Mouse (Mus musculus) layer of hippocampus, postnatal 14 days (tissue): ENCODE data around the gene Ccdc13. TPM values are rescaled to one million over a fixed set of nuclear protein-coding genes. Genes with fewer than 3 reads are reported as not detected.

Experiments used
- DNase-seq, 2 experiments: peaks; one replicate each; pipeline ENCODE4 v3.0.0; 2021 to 2022; ENCODE audit warnings: low spot score in 2 of 2, mixed read lengths in 1 of 2
- total RNA-seq, 2 experiments: library from RNA; stranded (reverse); gene quantifications; 2 replicates each; pipeline ENCODE4 v1.2.3; 2021

The Ccdc13 gene
- total RNA-seq, 2 experiments from 2014 or later = 8.3 to 9.4 TPM

DNA sequence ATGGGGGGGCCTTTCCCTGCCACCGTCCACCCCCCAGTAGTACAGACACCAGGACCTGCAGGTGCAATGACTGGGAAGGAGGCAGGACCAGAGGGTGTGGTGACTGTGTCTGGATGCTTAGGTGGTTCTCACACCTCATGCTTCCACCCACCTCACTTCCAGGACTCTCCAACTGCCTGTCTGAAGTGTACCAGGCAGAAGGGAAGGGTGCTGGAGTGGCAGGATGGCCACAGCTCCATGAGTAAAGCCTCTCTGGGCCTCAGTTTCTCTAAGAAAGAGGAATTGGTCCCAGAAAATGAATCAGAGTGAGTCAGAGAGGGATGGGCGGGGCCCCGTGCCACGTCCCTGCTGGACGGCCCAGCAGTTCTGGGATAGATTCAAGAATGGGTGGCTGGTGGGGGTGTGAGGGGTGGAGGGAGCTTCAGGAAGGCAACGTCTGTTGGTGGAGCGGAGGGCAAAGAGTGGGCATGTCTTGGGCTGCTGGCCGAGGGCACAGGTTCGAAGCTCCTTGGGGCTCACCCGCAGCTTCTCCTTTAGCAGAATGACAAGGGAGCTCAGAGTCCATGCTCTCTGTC lies 78.1 kb downstream of the Ccdc13 start:
- DNase-seq = no peak

DNA sequence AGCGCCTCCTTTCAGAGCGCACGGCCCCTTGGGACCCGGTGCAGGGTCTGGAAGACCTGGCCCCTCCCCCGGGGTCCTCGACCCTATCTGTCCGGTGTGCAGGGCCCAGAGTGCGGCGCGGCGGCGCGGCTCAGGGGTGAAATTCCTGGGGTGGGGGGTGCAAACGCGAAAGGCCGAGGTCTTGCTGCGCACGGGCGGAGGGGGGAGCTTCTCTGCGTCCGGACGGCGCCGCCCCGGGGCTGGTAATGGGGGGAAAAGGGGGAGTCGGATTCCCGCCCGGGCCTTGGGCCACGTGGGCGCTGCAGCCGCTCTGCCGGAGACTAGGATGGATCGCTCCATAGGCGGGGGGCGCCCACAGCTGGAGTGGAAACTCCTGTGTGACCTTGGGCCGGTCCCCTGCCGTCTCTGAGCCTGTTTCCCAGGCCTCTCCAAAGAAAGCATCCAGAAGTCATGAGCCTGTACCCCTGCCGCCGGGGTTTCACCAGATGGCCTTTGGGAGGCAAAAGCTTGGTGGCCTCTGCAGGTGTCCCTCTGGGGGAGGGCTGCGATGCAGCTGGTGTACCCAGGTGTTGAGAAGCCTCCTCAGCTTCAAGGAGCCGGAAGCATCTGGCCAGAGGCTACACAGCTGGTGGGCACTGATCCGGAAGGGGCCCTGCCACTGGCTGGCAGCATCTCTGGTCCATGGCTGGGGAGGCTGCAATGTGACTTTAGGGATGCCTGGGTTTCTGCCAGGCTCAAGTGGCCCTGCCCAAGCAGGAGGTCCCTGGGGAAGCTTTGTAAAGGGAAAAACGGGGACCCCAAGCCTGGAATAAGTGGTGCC lies 78.8 kb downstream of the Ccdc13 start:
- peak in 1 of 2 experiments; percentile 51 for DNase-seq

DNA sequence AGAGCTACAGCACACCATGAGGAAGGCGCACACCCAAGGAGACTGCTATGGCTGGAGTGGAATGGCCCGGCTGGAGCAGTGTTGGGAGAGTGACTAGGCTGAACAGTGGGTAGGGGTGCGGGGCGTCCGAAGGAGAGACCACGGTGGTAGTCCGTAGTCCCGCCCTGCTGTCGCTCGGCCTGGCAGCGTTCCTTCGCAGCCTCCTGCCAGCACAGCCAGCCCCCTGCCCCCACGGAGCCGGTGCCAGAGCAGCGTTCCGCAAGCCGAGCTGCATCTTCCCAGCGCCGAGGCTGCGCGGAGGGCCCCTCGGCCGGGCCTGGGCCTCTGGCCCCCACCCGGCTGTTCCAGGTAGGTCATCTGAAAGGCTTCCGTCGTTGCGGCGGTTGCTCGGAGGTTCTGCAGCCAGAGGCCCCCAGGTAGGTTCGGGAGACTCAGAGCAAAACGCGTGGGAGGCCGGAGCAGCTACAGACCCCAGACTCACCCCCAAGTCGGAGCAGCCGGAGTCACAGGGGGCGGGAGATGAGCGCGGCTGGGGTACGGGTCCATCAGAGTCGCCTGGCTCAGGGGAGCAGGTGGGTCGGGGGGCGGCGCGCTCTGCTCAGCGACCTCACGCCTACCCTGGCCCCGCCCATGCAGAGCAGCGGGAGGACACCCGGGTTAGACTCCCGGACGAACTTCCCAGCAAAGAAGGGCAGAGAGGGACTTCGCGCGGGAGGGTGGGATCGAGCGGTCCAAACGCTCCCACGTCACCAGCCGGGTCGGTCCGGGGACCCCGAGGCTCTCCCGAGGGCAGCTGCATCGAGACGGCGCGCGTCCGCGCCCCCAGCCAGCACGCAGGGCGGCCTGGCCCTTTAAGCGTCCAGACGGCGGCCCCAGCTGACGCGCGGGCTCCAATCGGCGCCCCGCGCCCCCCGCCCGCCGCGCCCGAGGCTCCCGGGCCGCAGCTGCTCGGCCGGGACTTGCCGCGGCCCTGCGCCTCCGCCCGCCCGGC lies 79.9 kb downstream of the Ccdc13 start, which contains the start of gene Zfp651:
Gene Zfp651 (plus strand): TSS at position 240 of the 991 bp plus-strand sequence.
- peak; percentile 76 to 80 for DNase-seq

DNA sequence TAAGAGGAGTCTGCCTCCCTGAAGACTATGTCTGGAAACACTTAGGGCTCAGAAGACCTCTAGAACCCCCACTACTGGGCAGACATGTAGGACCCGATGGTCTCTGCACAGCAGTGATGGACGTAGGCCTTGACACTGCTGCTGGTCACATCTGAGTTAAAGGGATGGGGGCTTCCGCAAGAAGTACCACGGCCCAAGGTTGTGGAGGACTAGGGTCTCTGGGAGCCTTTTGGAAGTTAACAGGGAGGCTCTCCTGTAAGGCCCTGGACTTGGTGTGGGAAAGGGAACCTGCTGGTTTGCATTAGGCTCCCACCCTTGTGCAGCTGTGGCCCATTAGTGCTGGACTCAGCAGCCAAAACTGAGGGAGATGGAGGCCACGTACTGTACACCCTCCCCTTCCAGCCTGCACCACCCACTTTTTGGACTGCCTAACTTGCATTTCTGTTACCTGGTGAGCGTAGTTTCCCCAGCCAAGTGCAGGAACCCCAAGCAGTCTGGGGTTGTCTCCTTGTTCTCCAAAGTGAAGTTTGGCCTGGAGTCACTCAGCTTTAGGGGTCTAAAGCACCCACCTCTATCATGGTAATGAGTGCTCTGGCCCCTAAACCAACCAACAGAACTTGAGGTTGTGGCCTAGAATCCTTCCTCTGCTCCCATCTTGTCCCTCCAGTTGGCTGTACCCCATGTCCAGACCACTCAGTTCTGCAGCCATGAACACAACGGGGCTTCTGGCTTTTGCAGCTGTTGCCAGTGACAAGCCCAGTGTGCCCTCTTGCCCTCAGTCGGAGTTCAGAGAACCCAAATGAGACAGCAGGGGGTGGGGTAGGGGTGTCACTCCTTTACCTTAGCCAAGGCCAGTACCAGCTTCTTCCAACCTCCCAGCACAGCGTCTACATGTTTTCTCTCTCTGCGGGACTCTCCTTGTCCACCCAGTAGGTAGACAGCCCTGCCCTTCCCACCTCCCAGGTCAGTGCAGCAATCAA lies 81.1 kb downstream of the Ccdc13 start:
- DNase-seq = no peak

DNA sequence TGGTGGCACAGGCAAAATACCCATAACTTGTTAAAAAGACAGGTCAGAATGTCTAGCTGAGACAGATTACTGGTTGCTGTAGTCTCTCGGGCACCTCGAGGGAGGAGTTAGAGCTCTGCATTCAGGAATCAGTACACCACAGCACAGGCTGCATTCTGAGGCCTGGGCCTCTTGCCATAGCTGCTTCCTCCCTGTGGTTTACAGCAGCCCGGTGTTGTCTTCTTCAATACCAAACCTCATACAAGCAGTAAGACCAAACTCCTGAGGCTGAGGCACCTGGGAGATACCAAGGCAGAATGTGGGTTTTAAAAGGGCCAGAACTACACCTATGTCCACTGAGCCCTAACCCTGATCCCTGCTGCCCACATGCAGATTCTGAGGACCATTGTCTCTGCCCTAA lies 81.8 kb downstream of the Ccdc13 start:
- no peak for DNase-seq

DNA sequence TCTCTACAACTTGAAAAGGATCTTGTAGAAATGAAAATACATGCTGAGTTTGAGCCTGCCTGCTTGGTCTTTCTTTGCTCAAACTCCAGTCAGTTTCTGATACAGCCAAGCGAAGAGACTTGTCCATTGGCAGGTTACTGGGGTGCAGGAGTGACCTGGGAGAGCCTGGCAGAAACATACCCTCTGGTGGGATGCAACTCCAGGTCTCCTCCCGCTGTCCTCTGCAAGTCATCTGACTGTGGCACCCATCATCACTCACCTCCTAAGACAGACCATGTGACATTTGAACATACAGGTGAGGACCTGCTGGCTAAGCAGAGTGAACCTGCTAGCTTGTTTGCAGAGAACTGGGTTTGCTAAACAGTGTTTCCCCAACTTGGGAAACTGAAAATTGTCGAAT lies 82.5 kb downstream of the Ccdc13 start:
- DNase-seq = no peak

DNA sequence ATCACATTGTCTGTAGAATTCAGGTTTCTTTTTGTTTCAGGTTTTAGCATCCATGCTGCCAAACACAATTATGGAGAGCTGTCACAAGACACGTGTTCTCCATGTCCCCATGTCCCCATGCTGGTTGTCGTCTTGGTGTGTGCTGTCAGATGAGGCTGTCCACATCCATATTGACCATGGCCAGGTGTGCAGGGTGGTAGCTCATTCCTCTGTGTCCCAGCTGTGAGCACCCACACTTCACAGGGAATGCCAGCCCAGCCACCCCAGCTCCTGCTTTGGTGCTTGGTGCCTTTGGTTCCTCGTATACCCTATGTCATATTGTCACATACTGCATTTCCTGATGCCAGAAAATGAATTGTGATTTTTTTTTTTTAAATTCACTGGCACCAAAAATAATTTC lies 84.6 kb downstream of the Ccdc13 start:
- no peak for DNase-seq

DNA sequence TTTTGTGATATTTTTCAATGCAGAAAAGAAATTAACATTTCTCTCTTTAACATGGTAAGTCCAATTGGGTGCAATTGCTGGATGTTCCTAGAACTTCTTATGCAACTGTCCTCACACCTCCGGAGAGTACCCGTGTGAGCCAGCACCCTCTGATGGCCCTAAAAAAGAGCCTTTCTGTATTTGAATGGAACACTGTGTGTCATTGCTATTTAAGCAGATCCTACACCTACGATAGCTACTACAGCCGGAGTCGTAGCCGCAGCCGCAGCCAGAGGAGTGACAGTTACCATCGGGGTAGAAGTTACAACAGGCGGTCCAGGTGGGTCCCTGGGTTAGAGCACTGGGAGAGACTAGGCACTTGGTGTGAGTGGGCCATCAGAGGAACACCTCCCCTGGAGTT lies 86.5 kb downstream of the Ccdc13 start:
- no peak for DNase-seq

Other genes starting within 250 kb of the Ccdc13 start
- gene Lyzl4, start 197.4 kb downstream of the Ccdc13 start, total RNA-seq = 1 to 10 TPM in 1 of 2 experiments, under 1 TPM in 1; 0.69 to 1.3 TPM
- 10 to 100 TPM; 10.6 TPM for gene Vipr1, start 196.7 kb downstream of the Ccdc13 start, total RNA-seq
- 10 to 100 TPM; 26.4 to 28.7 TPM for gene Sec22c, start 134.0 kb downstream of the Ccdc13 start, total RNA-seq
- gene Ss18l2, start 129.1 kb downstream of the Ccdc13 start, total RNA-seq = 10 to 100 TPM; 83.1 to 92.6 TPM
- gene Nktr, start 120.3 kb downstream of the Ccdc13 start, total RNA-seq = 100 to 1,000 TPM; 105 to 121 TPM
- 100 to 1,000 TPM; 105 to 107 TPM for gene Zfp651, start 80.1 kb downstream of the Ccdc13 start, total RNA-seq
- 1 to 10 TPM; 3.2 to 4.3 TPM for gene Klhl40, start 61.9 kb downstream of the Ccdc13 start, total RNA-seq
- gene Hhatl, start 47.0 kb downstream of the Ccdc13 start, total RNA-seq = 1 to 10 TPM; 7.5 to 8.3 TPM
- 100 to 1,000 TPM in 1 of 2 experiments, 10 to 100 TPM in 1; 96.5 to 101 TPM for gene Higd1a, start 18.9 kb upstream of the Ccdc13 start, total RNA-seq
- 1 to 10 TPM; 2.6 to 4.2 TPM for gene Ackr2, start 58.9 kb upstream of the Ccdc13 start, total RNA-seq
- gene Cyp8b1, start 76.8 kb upstream of the Ccdc13 start, total RNA-seq = not detected
- 1 to 10 TPM; 3.5 to 4.7 TPM for gene Fam198a, start 111.5 kb upstream of the Ccdc13 start, total RNA-seq
- gene Pomgnt2, start 157.6 kb upstream of the Ccdc13 start, total RNA-seq = 10 to 100 TPM; 39.0 to 39.2 TPM